In the genomic region with DNA sequence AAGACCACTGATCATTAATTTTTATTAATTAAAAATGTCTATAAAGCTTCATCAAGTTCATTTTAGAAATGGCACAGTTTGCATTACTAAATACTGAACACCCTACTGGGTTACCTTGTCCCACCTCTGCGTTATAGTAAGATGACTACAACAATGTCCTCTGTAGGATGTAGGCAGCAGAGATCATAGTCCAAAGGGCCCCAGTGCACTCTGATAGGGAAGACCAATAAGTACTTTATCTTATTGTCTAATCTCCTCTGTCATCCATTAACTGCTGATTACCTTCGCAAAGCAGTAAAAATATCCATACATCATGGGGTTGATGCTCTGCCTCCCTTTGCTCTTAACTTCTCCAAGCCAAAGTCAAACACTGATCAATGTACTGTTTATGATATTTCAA, we compare ENCODE assay signal across 32 mouse cellular contexts.
"Had no signal": no experiment of that assay in that cellular context is flagged by ENCODE, and none has a peak within 500 bp of the region (broad histone marks: within the 10 kb centered on the region; RNA-seq: fewer than 3 reads in every experiment).

No protein-coding gene starts in this region.

- H3K4me1 ChIP-seq: limb, embryonic 10.5 days; limb, embryonic 12.5 days; limb, embryonic 13.5 days; limb, embryonic 15.5 days; liver, embryonic 12.5 days; liver, embryonic 13.5 days; liver, embryonic 15.5 days; lung, embryonic 15.5 days; megakaryocyte, embryonic 14.5 days; midbrain, embryonic 10.5 days; midbrain, embryonic 12.5 days; midbrain, embryonic 13.5 days; midbrain, embryonic 15.5 days; neural tube, embryonic 12.5 days had no signal

- ATAC-seq: liver, embryonic 12.5 days; liver, postnatal 0 days; lung, postnatal 0 days; midbrain, embryonic 13.5 days; midbrain, embryonic 15.5 days; midbrain, embryonic 16.5 days had no signal

- H3K9ac ChIP-seq: limb, embryonic 12.5 days; limb, embryonic 13.5 days; limb, embryonic 15.5 days; liver, embryonic 12.5 days; liver, embryonic 13.5 days; liver, embryonic 14.5 days; liver, embryonic 15.5 days; liver, postnatal 0 days; lung, embryonic 14.5 days; lung, embryonic 15.5 days; midbrain, embryonic 12.5 days; midbrain, embryonic 13.5 days; midbrain, embryonic 15.5 days; neural tube, embryonic 12.5 days had no signal

- H3K4me3 ChIP-seq: limb, embryonic 10.5 days; limb, embryonic 12.5 days; limb, embryonic 13.5 days; limb, embryonic 15.5 days; liver, embryonic 12.5 days; liver, embryonic 13.5 days; liver, embryonic 15.5 days; lung, embryonic 15.5 days; megakaryocyte, embryonic 14.5 days; midbrain, embryonic 10.5 days; midbrain, embryonic 12.5 days; midbrain, embryonic 13.5 days; midbrain, embryonic 15.5 days; myocyte; neural tube, embryonic 12.5 days had no signal

- H3K27me3 ChIP-seq: limb, embryonic 12.5 days; limb, embryonic 13.5 days; limb, embryonic 15.5 days; liver, embryonic 12.5 days; liver, embryonic 13.5 days; liver, embryonic 15.5 days; lung, embryonic 15.5 days; megakaryocyte, embryonic 14.5 days; midbrain, embryonic 12.5 days; midbrain, embryonic 13.5 days; midbrain, embryonic 15.5 days; neural tube, embryonic 12.5 days had no signal

- H3K27ac ChIP-seq: limb, embryonic 10.5 days; limb, embryonic 12.5 days; limb, embryonic 13.5 days; limb, embryonic 15.5 days; liver, embryonic 12.5 days; liver, embryonic 13.5 days; liver, embryonic 14.5 days; liver, embryonic 15.5 days; lung, embryonic 15.5 days; macrophage; midbrain, embryonic 10.5 days; midbrain, embryonic 12.5 days; midbrain, embryonic 13.5 days; midbrain, embryonic 15.5 days; neural tube, embryonic 12.5 days had no signal

- H3K4me2 ChIP-seq: limb, embryonic 12.5 days; limb, embryonic 13.5 days; limb, embryonic 15.5 days; liver, embryonic 11.5 days; liver, embryonic 12.5 days; liver, embryonic 13.5 days; liver, embryonic 15.5 days; lung, embryonic 14.5 days; lung, embryonic 15.5 days; midbrain, embryonic 11.5 days; midbrain, embryonic 12.5 days; midbrain, embryonic 13.5 days; midbrain, embryonic 15.5 days; neural tube, embryonic 12.5 days had no signal

- H3K9me3 ChIP-seq: limb, embryonic 10.5 days; limb, embryonic 12.5 days; limb, embryonic 13.5 days; limb, embryonic 15.5 days; liver, embryonic 12.5 days; liver, embryonic 13.5 days; liver, embryonic 15.5 days; lung, embryonic 15.5 days; megakaryocyte, embryonic 14.5 days; midbrain, embryonic 10.5 days; midbrain, embryonic 12.5 days; midbrain, embryonic 13.5 days; midbrain, embryonic 15.5 days; neural tube, embryonic 12.5 days had no signal

- DNase-seq: left cerebral cortex, postnatal 4 days; liver; liver, embryonic 13.5 days; liver, postnatal 0 days; lung, adult 18-20 months; lung, adult 2 months; lung, embryonic 14.5 days; lung, postnatal 10 days; lung, postnatal 14 days; lung, postnatal 36 days; lung, postnatal 4 days; midbrain, embryonic 14.5 days had no signal

- H3K36me3 ChIP-seq: limb, embryonic 10.5 days; limb, embryonic 12.5 days; limb, embryonic 13.5 days; limb, embryonic 15.5 days; liver, embryonic 12.5 days; liver, embryonic 13.5 days; liver, embryonic 15.5 days; lung, embryonic 15.5 days; midbrain, embryonic 10.5 days; midbrain, embryonic 12.5 days; midbrain, embryonic 13.5 days; midbrain, embryonic 15.5 days; neural tube, embryonic 12.5 days had no signal
